Mouse (Mus musculus): ENCODE measurements around the gene Prkd1.

DNA sequence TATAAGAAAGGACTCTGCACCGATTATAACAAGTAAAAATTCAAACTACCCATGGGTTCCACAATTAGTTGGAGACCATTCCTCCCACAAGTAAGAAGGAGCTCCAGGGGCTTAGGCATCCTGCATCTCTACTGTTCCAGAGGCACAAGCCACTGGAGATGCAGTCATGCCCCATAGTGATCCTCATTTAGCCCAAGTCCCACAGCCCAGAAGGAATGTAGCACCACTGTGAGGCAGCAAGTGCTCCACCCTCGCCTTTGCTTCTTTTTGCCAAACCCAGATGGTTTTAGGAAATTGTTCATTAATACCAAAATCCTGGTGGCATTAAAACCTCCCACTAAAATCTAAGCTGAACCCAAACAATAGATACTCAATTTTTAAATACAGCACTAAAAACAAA is 111.1 kb downstream of the Prkd1 start:
- TF ChIP-seq CTCF (conservative IDR thresholded peaks at IDR 0.05; ENCODE audit: insufficient read depth, insufficient read length, low read depth, low read length), result no peak
- no peak for TF ChIP-seq POLR2A (IDR thresholded peaks at IDR 0.05; ENCODE audit: low read depth, low read length)

All from kidney, adult 2 months (tissue).